Mouse (Mus musculus) layer of hippocampus, adult 11-12 months (tissue): ENCODE data around the gene Dusp12.
A peak's percentile ranks its signal among the peaks of the same experiment; 100 is the strongest.

ENCODE experiments used
- DNase-seq: peaks from one replicate; pipeline ENCODE4 v3.0.0; 2022; ENCODE audit warnings: low spot score

Gene Dusp12

DNA sequence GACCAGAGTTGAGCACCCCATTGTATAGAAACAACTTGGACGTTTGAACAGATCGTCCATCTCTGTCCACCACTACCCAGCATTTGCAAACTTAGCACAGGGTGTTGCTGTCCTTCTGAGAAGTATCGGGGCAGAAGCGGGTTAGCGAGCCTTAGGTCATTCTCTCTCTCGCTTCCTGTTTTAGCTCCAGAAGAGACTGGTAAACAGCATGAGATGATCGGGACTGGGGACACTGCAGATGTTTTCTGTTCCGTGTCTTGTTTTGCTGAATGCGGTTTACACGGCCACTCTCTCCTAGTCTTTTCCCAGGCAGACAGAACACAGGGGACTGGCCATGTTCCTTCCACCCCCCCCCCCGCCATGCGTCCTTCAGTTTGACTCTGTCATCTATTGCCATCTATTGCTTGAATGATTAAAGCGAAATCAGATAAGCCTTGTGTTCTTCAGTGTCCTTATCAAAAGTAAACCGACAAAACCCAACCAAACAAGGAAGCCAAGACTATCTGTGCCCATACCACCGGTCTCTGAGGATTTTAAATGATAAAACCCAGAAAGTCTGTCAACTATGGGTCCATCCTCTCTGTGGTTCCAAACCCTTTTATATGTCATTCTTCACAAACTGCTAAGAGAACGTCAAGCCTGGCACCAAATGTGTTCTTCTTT is 13.2 kb upstream of the Dusp12 start:
- no peak for DNase-seq

DNA sequence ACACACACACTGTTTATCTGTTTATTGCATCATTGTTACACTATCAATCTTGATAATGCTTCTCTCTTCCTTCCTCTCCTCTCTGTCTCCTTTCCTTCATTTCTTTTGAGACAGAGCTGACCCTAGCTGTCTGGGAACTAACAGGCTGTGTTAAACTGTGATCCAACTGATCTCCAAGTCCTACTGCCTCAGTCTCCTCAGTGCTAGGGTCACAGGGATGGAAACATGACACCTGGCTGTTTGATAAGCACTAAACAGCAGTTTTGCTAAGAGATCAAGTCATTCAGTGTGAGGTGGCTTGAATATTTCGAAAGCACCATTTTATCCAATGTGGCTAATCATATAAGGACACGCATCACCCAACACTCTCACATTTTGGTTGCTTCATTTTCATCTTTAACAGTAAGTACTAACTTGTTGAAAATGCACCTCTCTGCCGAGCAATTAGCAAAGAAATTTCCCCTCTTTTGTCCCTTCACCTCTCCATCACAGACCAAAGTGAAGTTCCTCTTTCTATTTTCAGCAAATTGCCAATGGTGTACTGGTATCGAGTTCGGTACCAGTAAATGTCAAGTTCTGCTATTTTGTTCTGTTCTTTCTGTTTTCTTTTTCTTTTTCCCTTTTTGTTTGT is 11.4 kb upstream of the Dusp12 start:
- DNase-seq = no peak

DNA sequence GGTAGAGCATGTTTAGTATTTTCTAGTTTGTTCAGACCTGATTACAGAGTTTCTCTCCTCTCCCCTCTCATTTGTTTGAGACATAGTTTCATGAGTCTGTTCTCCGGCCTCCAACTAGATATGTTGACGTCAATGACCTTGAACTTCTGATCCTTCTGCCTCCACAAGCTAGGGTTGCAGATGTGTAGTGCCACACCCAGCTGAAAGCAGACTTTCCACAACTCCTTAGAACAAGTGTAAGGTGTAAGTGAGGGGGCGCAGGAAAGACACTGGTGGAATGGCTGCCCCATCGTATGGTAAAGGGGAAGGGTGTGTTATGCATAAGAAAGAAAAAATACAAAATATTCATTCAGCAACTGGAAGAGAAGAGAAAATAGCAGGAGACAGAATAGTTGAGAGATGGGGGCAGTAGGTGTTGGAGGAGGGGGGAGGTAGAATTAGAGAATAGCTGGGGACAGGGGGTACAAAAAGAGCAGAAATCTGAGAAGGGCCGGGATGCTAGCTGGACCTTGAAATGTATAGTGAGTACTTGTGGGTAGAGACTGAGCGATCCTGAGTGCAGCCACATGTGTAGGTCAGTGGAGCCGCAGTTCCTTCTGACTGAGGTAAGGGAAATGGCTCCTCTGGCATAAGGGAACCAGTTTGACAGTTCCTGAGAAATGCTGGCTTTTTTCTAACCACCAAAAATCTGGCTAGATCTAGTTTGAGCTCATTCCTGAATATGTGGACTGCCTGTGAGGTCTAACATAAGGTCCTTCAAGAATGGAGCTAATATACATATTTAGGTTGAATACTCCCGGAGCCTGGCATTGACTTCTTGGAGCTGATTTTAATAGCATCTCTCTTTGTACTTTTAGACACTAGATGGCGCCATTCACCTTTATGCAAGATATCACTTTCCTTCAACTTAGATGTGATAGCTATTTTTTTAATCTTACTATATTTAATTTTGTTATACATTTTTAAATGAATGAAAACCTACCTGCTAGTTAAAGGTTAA is 9.6 kb upstream of the Dusp12 start:
- peak; percentile 36 for DNase-seq

DNA sequence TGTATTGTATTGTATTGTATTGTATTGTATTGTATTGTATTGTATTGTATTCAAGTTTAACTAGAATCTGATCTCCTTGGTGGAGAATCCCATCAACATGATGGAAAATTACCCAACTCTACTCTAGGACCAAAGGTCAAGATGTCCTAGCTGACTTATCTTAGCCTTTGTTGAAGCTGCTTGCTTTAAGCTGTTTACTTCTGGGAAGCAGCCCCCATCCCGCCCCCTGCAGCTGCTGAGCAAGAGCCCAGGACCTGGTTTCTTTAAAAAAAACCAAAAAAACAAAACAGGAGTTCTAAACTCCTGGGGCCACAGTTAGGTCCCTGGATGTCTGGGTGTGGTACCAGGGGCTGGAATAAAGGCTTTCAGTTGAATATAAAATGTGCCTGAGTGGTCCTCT is 6.9 kb upstream of the Dusp12 start:
- no peak for DNase-seq

DNA sequence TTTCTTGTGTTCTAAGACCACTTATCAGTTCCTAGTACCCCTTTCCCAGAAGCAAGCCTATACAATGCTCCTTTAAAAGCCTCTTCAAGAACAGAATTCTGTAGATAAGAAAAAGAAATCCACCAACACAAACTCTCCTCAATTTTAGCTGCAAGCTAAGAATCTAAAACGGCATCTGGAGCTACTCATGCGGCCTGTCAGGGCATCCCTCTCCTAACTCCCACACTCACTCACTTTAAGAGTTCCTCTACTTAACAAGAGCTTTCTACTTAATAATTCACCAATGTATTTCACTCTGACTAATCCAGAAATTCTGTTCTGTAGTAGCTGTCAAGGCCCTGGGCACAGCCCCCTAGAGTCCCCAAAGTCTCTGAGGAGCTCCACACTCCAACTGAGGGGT is 6.3 kb upstream of the Dusp12 start:
- no peak for DNase-seq

DNA sequence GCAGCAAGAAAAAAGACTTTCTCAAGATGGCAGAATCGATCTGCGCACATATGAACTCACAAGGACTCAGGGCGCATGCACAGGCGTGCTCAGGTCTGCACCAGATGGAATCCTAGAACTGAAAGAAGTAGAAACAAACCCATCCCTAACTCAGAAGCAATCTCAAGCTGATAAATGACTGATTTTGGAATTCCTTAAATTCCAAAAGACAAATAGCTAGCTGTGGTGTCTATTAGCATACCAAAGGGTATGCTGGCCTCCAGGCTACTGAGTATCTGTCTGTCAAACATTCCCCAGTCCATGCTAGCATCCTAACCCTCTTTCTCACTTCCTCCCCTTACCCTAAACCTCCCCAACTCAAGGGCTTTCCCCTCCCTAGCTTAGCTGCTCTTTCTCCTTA is 4.0 kb upstream of the Dusp12 start:
- DNase-seq = no peak

DNA sequence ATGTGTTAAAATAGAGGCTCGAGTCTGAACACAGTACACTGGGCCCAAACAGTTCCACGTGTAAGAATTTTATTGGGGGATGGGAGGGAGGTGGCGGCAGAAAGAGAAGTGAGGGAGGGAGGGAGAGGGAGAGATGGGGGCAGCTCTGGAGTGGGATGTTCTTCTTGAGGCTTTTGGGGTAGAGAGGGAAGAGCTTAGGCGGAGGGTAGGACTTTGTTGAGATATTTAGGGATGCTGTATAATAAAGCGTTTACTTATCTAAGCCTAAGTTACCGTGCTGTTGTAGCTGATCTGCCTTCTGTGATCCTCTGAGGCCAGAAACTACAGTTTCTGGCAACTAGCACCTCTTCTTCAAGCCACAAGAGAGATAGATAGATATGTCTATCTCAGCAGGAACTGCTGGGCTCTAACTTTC is 711 bp upstream of the Dusp12 start:
- DNase-seq = no peak

DNA sequence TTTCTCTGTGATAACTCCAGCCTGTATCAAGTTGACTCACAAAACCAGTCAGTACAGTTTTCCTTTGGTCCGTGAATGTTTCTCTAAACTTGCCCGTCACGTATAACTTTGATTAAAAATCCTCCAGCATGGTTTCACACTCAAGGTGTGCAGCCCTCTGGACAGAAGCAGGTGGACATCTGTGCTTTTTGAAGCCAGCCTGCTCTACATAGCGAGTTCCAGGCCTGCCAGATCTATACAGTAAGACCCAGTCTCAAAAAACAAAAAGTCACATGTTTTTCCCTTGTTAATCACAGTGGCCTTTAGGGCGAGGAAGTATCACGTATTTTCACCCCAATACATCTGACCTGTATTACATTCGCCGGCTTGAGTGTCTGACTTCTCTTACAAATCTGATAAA is 950 bp downstream of the Dusp12 start:
- DNase-seq = no peak

DNA sequence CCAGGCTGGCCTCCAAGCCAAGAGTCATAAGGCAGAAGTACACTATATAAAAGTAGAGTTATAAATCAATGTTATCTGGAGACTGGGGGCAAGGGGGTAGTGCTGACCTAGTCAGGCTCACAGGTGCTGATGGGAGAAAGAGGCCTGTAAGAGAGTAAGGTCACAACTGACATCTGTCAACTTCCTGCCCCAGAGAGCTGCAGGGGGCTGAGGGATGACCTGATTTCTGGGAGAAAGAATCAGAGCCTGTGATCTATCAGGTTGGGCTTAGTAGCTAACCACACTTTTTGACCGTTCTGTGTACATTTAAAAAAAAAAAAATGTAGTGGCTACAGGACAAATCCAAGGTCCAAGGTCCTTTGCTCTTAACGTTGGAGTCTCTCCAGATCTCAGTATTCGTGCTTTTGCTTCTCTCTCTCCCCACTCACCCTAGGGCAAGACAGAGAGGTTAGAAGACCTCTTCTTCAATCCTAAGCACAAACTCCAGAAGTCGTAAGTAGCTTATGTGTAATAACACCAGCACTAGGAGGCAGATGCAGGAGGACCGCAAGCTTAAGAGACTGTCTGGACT is 2.3 kb downstream of the Dusp12 start:
- DNase-seq = no peak

DNA sequence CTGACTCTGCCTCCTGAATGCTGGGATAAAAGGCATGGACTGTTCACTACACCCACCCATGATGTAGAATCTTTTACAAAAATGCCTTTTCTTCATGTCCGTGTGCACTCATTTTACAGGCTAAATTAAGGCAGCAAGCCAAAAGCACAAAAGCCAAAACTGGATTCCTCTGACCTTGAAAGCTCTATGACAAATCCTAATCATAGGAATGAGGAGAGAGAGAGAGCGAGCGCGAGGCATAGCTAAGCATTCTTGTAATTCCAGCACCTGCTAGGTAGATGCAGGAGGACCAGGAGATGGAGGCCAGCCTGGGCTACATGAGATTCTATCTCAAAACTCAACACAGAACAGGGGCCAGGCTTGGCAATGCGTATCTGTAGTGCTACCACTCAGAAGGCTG is 8.4 kb downstream of the Dusp12 start:
- DNase-seq = no peak

DNA sequence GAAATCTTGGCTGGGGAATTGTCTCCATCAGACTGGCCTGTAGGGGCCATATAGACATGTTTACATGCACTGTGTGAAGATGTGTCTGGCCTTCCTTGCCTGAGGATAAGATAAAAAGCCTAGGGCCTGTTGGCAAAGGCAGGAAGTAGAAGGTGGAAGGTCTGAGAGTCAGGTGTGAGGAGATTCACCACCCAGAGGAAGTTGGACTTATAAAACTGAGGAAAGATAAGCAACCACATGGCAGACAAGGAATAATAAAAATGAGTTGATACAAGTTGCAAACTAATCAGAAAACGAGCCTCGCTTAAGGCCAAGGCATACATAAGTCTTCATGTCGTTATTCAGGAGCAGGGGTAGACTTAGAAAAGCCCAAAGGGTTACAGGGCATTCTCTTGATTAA is 9.7 kb downstream of the Dusp12 start:
- no peak for DNase-seq

DNA sequence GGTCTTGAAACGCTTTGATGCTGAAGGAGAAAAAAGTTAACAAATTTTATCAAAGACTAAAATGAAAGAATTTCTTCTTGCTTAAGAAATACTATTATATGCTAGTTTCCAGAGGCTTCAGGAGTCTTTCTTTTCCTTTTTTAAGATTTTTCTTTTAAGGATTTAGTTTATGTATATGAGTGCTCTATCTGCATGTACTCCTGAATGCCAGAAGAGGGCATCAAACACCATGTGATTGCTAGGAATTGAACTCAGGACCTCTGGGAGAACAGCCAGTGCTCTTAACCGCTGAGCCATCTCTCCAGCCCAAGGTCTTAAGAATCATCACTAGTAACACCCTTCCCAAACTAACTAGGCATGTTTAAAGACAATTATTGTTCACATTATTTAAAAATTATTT is 13.4 kb downstream of the Dusp12 start:
- no peak for DNase-seq

DNA sequence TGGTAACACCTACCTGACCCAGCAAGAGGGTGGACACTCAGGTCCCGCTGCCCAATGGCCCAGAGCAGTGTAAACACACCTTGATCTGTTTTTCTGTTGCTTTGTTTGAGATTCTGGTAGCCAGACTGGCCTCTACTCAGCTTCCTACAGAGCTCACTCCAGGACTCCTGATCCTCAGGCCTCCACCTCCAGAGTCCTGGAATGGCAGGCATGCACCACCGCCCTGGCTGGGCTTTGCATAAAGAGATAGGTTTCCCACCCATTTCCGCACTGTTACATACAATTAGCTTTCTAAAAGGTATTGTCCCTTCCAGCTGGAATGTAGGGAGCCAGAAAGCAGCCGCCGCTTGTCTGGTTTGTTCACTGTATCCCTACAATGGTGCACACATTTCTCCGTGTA is 13.9 kb downstream of the Dusp12 start:
- no peak for DNase-seq

DNA sequence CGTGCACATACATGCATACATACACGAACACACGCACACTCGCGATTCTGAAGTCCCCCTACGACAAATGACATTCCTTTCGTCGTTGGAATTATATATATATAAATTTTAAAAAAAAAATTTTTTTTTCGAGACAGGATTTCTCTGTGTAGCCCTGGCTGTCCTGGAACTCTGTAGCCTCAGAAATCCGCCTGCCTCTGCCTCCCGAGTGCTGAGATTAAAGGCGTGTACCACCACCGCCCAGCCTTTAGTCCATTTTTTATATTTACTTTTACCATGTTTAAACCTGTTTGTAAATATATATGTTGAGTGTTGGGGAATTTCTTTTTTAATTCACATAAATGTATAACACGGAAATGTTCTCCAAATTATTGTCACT is 16.4 kb downstream of the Dusp12 start:
- DNase-seq = no peak

DNA sequence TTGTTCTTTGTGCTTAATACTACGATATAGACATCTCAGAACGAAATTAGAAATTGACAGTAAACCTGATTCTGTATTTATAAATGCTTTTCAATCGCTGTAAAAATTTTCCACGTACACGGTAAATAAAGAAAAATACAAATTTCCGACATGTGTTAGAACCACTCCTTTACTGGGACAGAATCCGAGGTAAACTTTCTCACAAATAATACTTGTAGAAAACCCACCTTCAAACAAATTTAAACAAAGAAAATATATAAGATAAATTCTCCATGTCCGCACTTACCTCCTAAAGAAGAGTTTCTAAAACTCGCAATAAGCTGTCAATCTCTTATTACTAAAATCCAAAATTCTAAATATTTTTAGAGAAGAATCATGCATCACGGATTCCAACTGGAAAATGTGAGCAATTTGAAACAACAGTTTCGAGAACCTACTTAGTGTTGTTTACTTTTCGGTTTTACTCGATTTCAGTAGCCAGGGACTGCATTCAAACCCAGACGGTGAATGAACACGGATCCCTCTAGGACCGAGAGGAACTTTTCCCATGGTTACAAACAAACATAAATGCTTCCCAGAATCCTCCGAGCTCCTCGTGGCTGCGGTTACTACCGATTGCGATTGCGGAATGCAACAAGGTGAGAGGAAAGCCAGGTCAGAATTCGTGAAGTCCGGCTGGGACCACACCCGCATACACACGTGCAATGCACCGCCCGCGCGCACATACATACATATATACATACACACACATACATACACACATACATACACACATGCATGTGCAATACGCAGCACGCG is 17.0 kb downstream of the Dusp12 start:
- peak; percentile 77 for DNase-seq

DNA sequence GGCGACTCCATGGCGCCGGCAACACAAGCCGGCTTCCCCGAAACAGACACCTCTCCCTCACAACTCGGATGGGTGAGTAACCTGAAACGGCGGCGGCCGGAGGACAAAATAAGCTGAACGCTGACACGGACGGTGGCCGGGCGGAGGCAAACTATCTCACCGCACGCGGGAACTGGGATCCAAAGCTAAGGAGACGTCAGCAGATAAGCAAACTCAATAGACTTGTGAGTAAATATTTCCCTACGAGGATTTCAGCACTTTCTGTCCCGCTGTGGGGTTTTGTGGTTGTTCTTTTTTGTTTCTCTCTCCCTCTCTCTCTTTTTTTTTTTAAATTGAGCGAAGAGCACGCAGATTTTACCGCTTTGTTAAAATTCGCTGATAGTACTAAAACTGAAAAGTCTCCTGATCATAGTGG is 17.6 kb downstream of the Dusp12 start, which contains the start of gene Atf6:
Gene Atf6 (minus strand): TSS at position 81 of the 415 bp plus-strand sequence.
- peak; percentile 93 for DNase-seq

DNA sequence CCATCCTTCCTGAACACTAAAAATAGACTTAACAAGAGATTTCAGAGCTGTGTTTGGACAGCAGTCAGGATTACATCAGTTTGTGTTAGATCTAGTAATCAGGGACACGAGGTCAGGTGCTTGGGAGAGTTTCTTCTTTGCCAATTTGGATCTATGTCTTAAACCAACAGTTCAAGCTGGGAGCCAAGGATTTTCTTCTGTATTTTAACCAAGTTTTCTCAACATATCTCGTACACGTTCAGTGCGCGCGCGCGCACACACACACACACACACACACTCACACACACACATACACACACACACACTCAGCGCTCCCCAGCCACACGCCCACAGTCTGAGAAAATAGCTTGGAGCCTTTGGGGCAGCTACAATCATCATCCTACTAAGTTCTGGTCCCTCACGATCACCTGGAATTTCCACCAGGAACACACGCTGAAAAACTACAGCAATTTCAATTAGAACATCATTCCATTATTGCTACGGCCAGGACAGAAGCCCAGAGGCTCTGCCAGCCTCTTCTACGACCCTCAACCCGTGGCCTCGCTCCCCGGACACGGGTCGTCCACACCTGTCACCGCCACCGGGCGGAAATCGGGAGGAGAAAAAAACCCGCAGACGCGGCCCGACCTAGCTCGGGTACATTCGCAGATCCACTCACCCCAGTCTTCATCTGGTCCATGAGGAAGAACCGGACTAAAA is 18.2 kb downstream of the Dusp12 start:
- no peak for DNase-seq

DNA sequence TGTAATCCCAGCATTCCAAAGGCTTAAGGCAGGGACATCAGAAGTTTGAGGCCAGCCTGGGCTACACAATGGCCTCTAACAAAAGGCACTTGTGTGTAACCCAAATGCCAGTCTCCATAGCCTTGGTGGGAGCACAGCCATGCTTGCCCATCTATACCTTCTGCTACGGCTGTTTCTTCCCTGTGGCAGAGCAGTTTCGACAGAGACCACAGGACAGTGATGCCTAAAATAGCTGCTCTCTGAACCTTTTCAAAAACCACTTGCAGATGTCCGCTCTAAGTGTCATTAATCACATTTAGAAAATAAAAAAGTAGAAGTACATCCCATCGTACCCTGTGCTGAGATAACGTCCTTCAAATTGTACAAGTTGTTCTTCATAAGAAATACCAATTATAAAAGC is 19.9 kb downstream of the Dusp12 start:
- no peak for DNase-seq

DNA sequence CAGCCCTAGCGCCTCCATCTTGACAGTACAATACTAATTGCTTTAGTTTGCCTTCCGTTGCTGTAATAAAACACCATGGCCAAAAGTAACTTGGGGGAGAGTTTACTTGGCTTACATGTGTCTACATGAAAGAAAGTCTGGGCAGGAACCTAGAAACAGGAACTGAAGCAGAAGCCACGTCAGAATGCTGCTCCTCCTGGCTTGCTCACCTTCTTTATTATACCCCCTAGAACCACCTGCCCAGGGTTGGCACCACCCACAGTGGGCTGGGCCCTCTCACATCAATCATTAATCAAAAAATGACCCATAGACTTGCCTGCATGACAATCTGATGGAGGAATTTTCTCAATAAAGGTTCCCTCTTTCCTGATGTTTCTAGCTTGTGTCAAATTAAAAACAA is 20.6 kb downstream of the Dusp12 start:
- no peak for DNase-seq

DNA sequence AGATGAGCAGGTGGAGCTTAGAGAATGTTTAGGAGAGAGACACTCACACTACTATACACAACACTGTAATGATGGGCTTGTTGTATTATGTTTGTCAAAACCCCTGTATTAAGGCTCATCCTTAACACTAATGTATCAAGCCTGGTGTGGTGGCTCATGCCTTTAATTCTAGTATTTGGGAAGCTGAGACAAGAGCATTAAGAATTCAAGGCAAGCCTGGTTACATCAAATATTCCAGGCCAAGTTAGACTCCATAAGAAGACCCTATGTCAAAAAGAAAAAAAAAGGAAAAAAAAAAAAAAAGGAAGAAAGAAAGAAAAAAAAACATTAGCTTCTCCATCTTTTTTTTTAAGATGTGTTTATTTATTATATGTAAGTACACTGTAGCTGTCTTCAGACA is 21.1 kb downstream of the Dusp12 start:
- DNase-seq = no peak

DNA sequence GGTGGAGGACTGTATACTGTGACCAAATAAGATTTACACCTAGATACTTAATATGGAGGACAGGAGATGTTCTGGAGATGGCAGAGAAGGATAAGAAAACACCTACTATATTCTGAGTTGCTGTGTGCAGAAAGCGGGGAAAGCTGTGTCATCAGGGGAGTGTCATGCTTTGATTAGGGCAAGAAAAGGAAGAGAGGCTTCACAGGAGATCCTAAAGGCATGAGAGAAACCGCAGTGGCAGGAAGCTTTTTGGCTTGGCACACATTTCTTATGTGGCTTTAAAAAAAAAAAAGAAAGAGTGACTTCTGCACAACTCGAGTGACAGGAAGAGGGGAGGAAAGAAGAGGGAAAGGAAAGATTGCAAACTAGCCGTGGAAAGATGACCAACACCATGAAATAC is 22.3 kb downstream of the Dusp12 start:
- no peak for DNase-seq
